Comparison of ENCODE assay signal across 10 mouse cellular contexts in genomic region chr19:57357811-57358210, GRCm38 (mm10). TPM values are rescaled to one million over a fixed set of nuclear protein-coding genes. Genes with fewer than 3 reads are reported as not detected.
DNase-seq lines count a peak whose midpoint lies in the region; ATAC-seq and TF ChIP-seq lines count a peak whose summit lies in the region.
"Had no signal": no experiment of that assay in that cellular context is flagged by ENCODE, and none has a peak within 500 bp of the region (broad histone marks: within the 10 kb centered on the region; RNA-seq: fewer than 3 reads in every experiment).

No protein-coding gene starts in this region.

- H3K4me1 ChIP-seq in lung, embryonic 14.5 days (ENCODE audit: insufficient read depth), result peaks cover 27% of the 10 kb centered on the region
- peaks cover 32% of the 10 kb centered on the region for H3K4me1 ChIP-seq in bone marrow macrophage, adult 2 months (ENCODE audit: control insufficient read depth, insufficient read depth, low read length)
- no peaks in the 10 kb centered on the region for H3K4me1 ChIP-seq in cerebellum, adult 2 months (ENCODE audit: control insufficient read depth, insufficient read depth, low read length)

- no peak for ATAC-seq in lung, embryonic 14.5 days (ENCODE audit: insufficient read depth)

- intact Hi-C loops in heart, postnatal 14 days (cut with DNase I), result loop anchor here (2.0 kb wide), 1 partner anchor 27 kb away; no protein-coding TSS in a partner anchor

- H3K27ac ChIP-seq in lung, embryonic 14.5 days (ENCODE audit: low read depth), result 0 out of 2 replicates have a peak overlapping the region, but pooled peaks have one; percentile 27
- H3K27ac ChIP-seq in bone marrow macrophage, adult 2 months (ENCODE audit: insufficient read depth, low read depth, low read length), result peak overlapping the region; percentile 77
- peak overlapping the region; percentile 76 for H3K27ac ChIP-seq in macrophage
- H3K27ac ChIP-seq in cerebellum, adult 2 months (ENCODE audit: insufficient read depth, low read length), result no peak overlapping the region
- H3K27ac ChIP-seq: forebrain, embryonic 10.5 days; limb, embryonic 13.5 days had no signal

- WGBS in lung, embryonic 14.5 days, result 79% methylated on average over 5 of the region's 5 CpGs
- 69% methylated on average over 5 of the region's 5 CpGs for WGBS in macrophage (ENCODE audit: missing documents)
- 82% methylated on average over 5 of the region's 5 CpGs for WGBS in cerebellum, adult 2 months

- no peak overlapping the region for H3K9ac ChIP-seq in lung, embryonic 14.5 days
- H3K9ac ChIP-seq: limb, embryonic 13.5 days had no signal

- no peak overlapping the region for H3K4me3 ChIP-seq in lung, embryonic 14.5 days (ENCODE audit: low read depth, low read length)
- peak overlapping the region; percentile 63 for H3K4me3 ChIP-seq in bone marrow macrophage, adult 2 months (ENCODE audit: insufficient read depth, low read length)
- H3K4me3 ChIP-seq in macrophage (ENCODE audit: inconsistent target), result peak overlapping the region; percentile 59
- no peak overlapping the region for H3K4me3 ChIP-seq in cerebellum, adult 2 months (replicated peaks; ENCODE audit: insufficient read depth, low read depth, low read length)
- H3K4me3 ChIP-seq: forebrain, embryonic 10.5 days; limb, embryonic 13.5 days had no signal

- H3K79me2 ChIP-seq in macrophage (ENCODE audit: inconsistent target), result peaks cover 44% of the 10 kb centered on the region

- peak; percentile 90 for DNase-seq in heart, adult 11 months
- DNase-seq in heart, postnatal 14 days, result no peak
- no peak for DNase-seq in lung, embryonic 14.5 days
- DNase-seq in lung, postnatal 36 days, result no peak
- DNase-seq in cerebellum, adult 2 months, result no peak
- DNase-seq in frontal cortex, postnatal 10 days (ENCODE audit: low spot score in 2 of 2), result no peak

- TF ChIP-seq CTCF in lung, embryonic 14.5 days (IDR thresholded peaks at IDR 0.05; ENCODE audit: low read depth), result no peak
- no peak for TF ChIP-seq CTCF in bone marrow macrophage, adult 2 months (IDR thresholded peaks at IDR 0.05; ENCODE audit: low read depth, low read length)
- TF ChIP-seq CTCF in cerebellum, adult 2 months (IDR thresholded peaks at IDR 0.05; ENCODE audit: borderline replicate concordance, insufficient read depth, low read depth, low read length), result no peak

- peak overlapping the region; percentile 77 for H3K4me2 ChIP-seq in lung, embryonic 14.5 days

- H3K9me3 ChIP-seq in lung, embryonic 14.5 days (ENCODE audit: low read depth, low read length), result no peaks in the 10 kb centered on the region
- H3K9me3 ChIP-seq: forebrain, embryonic 10.5 days; limb, embryonic 13.5 days had no signal

- H3K36me3 ChIP-seq in lung, embryonic 14.5 days (ENCODE audit: insufficient read depth), result no peaks in the 10 kb centered on the region
- no peaks in the 10 kb centered on the region for H3K36me3 ChIP-seq in macrophage (ENCODE audit: inconsistent target)
- H3K36me3 ChIP-seq: limb, embryonic 13.5 days had no signal

- no peaks in the 10 kb centered on the region for H3K27me3 ChIP-seq in lung, embryonic 14.5 days (ENCODE audit: insufficient read depth, low read length)
- H3K27me3 ChIP-seq in cerebellum, adult 2 months (ENCODE audit: control insufficient read depth, insufficient read depth, low read length), result no peaks in the 10 kb centered on the region
- H3K27me3 ChIP-seq: limb, embryonic 13.5 days had no signal

- no peak for TF ChIP-seq POLR2A in bone marrow macrophage, adult 2 months (IDR thresholded peaks at IDR 0.05; ENCODE audit: borderline replicate concordance, low read depth, low read length)
- TF ChIP-seq POLR2A in cerebellum, adult 2 months (IDR thresholded peaks at IDR 0.05; ENCODE audit: borderline replicate concordance, insufficient read depth, low read length), result no peak

RNA-seq across cellular contexts. Expression of gene Fam160b1, which starts 2.7 kb away (rescaled TPM):
- 10 to 100 TPM; 14.8 to 14.9 TPM for total RNA-seq in heart, postnatal 14 days (2021)
- polyA plus RNA-seq in lung, embryonic 14.5 days (2014; fragmentation: Nextera tagmentation; extraction: Ambion mirVana), result 20.3 and 21.2 TPM in 2 replicates
- 18.3 and 24.1 TPM in 2 replicates for polyA plus RNA-seq in bone marrow macrophage, adult 2 months (2012; ENCODE audit: insufficient read depth, insufficient read length, missing spikeins)
- 10 to 100 TPM in 17 of 26 experiments, 1 to 10 TPM in 9; 4.7 to 23.7 (median 15.7) TPM for total RNA-seq in macrophage (2018; cell fraction: chromatin; rRNA removed)
- total RNA-seq in macrophage (2018; cell fraction: cytosol; rRNA removed), result 10 to 100 TPM; 10.3 to 23.5 (median 16.5) TPM
- 10 to 100 TPM in 22 of 26 experiments, 1 to 10 TPM in 4; 7.2 to 33.5 (median 17.0) TPM for total RNA-seq in macrophage (2018; cell fraction: nucleus; rRNA removed)
- 13.5 to 15.0 TPM (median 14.8 TPM) in 3 replicates for polyA plus RNA-seq in macrophage (2018)
- polyA plus RNA-seq in cerebellum, adult 2 months (2012; rRNA removed), result 18.9 and 20.5 TPM in 2 replicates

RNA-seq across cellular contexts. Expression of gene Ablim1, which starts 43.1 kb away (rescaled TPM):
- 100 to 1,000 TPM; 489 to 510 TPM for total RNA-seq in heart, postnatal 14 days (2021)
- 39.9 TPM in 2 replicates for polyA plus RNA-seq in lung, embryonic 14.5 days (2014; fragmentation: Nextera tagmentation; extraction: Ambion mirVana)
- 0.25 TPM in 1 of 2 replicates, not detected in the other for polyA plus RNA-seq in bone marrow macrophage, adult 2 months (2012; ENCODE audit: insufficient read depth, insufficient read length, missing spikeins)
- total RNA-seq in macrophage (2018; cell fraction: chromatin; rRNA removed), result 1 to 10 TPM in 3 of 26 experiments, under 1 TPM in 6, not detected in 17; 0.13 to 2.3 (median 0.41) TPM
- total RNA-seq in macrophage (2018; cell fraction: cytosol; rRNA removed), result under 1 TPM in 23 of 26 experiments, not detected in 3; 0.03 to 0.35 (median 0.11) TPM
- total RNA-seq in macrophage (2018; cell fraction: nucleus; rRNA removed), result 1 to 10 TPM in 1 of 26 experiments, under 1 TPM in 12, not detected in 13; 0.12 to 1.2 (median 0.41) TPM
- 0.10 to 0.46 TPM (median 0.19 TPM) in 3 replicates for polyA plus RNA-seq in macrophage (2018)
- 110 and 130 TPM in 2 replicates for polyA plus RNA-seq in cerebellum, adult 2 months (2012; rRNA removed)

Comparison
In these comparisons a context has a peak if more than half of its experiments do, and no peak if none do; other contexts are left out.
1. H3K4me3 ChIP-seq: peak in bone marrow macrophage, adult 2 months (single experiment) and macrophage (single experiment); none in lung, embryonic 14.5 days (single experiment) and cerebellum, adult 2 months (single experiment).
2. RNA of gene Ablim1, which starts 43.1 kb away (polyA plus RNA-seq): 110 to 130 TPM in cerebellum, adult 2 months and 39.9 TPM in lung, embryonic 14.5 days; 0.10 to 0.46 TPM in macrophage and 0.25 TPM in bone marrow macrophage, adult 2 months; every median in the first group is over 10 times any median in the second.